Mouse (Mus musculus): ENCODE measurements at regions not wholly inside any gene's neighbourhood (a gene's known extent, or its start where the extent isn't known, plus 50 kb on each side); places are given as distances from the start of the nearest gene placed in this dataset.

- no peak for DNase-seq (ENCODE audit: low spot score in 2 of 2)
These were observed 211.6 kb downstream of the Enc1 start for GRCm38 (mm10) chr13:97452386-97453089.

- DNase-seq (ENCODE audit: low spot score in 2 of 2), result no peak
These were observed 210.4 kb downstream of the Enc1 start for GRCm38 (mm10) chr13:97451276-97451675.

GRCm38 (mm10) chr13:97448123-97448522 is 207.2 kb downstream of the Enc1 start:
- no peak for DNase-seq (ENCODE audit: low spot score in 2 of 2)

- no peak for DNase-seq (ENCODE audit: low spot score in 2 of 2)
These were observed 203.0 kb downstream of the Enc1 start for GRCm38 (mm10) chr13:97443731-97444428.

- DNase-seq (ENCODE audit: low spot score in 2 of 2), result no peak
These were observed 201.9 kb downstream of the Enc1 start for GRCm38 (mm10) chr13:97442806-97443205.

DNA sequence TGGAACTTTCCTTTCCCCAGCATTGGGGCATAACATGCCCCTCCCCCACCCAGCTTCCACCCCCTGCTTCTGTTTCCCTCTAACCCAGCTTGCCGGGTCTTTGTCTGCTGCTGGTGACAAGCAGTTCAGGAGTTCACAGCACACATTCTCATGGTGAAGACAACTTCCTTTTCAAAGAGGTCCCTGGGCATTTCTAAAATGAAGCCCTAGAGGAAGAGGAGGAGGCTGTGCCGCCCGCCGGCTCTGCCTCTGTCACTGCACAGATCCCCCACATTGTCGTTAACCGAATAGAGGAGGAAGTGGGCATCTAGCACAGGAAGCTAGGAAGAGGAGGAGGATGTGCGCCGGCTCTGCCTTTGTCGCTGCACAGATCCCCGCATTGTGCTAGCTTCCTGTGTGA is 201.4 kb downstream of the Enc1 start:
- DNase-seq (ENCODE audit: low spot score in 2 of 2), result no peak

DNA sequence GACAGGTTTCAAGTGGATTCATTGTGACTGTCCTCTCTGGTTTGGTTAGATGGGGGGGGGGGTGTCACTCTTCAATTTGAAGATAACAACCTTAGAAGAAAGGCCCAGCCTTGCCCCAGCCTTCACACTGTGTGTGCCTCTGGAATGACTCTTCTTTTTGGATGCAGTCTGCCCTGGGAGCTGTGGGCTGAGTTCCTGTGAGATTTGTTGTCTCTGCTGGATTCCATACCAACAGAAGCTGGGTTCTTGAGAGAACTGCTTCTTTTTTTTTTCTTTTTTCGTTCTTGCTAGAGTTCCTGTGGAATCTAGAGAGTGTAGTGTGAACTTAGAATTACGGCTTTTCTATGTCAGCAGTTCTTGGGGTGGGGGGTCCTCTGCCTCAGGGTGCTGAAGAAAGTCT is 200.9 kb downstream of the Enc1 start:
- DNase-seq (ENCODE audit: low spot score in 2 of 2), result no peak

DNA sequence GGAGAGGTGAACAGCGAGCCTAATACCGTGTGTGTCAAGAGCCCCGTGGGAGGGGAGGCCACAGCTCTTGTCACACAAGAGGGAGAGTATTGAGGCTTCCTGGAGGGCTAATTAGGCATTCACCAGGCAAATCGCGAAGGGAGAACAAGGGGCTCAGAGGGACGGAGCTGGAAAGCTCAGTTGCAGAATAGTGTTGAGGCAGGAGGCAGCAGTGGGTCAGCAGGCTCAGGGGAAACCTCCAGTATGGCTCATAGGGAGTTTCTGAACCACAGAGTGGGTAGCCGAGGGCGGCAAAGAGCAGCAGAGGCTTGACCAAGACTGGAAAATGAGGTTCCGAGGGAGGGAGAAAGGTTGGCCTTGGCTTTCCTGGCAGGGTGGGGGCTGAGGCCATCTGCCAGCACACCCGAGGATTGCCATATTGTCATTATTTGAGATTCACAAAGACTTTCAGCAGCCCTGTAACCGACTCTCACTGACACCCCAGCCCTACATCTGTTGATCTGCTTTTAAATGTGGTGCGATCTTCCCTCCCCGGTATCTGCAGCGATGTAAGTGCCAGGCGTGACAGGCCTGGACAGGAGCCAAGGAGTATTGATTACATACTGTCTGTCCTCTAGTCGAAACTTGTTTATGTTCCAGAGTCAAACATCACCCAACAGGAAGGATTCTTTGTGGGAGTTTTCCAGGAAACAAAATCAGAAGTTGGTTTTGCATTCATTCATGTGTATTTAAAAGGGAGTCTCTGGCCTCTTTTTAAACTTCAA is 198.5 kb downstream of the Enc1 start:
- DNase-seq (ENCODE audit: low spot score in 2 of 2), result peak in 1 of 2 experiments; percentile 42

DNA sequence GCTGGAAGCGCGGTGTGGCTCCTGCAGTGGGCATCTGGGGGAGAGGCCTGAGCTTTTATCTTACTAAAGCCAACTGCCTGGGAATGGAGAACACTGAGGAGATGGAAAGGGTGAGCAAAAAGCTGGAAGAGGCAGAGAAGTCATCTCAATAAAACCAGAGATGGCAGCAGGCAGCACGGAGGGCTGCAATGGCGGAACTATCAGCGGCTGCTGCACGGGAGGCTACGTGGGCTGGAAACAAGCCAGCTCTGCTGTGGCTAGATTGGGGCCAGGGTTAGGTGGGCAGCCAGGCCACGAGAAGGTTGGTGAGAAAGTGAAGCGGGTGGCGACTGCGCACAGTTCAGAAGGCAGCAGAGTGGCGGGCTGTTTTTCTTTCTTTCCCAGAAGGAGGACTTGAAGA is 197.8 kb downstream of the Enc1 start:
- peak; percentile 41 to 64 for DNase-seq (ENCODE audit: low spot score in 2 of 2)

- DNase-seq (ENCODE audit: low spot score in 2 of 2), result no peak
These were observed 197.4 kb downstream of the Enc1 start for GRCm38 (mm10) chr13:97438277-97438676.

- DNase-seq (ENCODE audit: low spot score in 2 of 2), result no peak
These were observed 195.9 kb downstream of the Enc1 start for GRCm38 (mm10) chr13:97436719-97437350.

DNA sequence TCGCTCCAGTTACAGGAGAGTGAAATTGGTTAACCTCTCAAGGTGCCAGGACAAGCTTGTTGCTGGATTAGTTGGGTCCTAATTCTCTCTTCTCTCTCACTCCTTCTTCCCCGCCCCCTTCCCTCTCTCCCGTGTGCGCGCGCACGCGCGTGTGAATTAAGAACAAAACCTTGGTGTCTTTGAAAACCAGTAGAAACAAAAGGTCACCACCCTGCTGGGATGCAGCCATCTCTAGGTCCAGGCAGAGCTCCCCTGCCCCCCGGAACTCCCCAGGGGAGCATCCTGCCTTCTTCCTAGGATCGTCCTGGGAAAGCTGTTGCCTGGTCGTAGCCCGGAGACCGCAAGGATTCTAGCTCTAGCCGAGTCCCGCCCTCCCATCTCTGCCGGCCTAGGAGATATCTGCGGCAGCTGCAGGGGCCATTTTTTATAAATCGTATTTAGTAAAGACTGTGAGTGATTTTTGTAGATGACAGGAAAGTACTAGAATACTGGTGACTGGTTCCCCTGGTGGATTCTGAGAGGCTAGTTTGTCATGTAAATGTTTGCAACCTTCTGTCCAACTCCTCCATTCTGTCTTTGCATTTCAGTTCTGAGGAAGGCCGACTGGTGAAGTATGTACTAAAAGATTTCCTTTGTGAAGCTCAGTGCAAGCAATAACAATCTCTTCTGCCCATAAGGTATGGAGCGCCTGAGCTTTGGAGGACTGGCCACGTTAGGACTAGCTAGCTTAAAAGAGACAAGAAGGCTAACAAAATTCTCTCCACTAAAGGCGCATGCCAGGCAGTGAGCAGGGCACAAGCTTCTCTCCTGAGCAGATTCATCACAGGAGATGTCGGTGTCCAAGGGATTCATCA is 195.2 kb downstream of the Enc1 start:
- DNase-seq (ENCODE audit: low spot score in 2 of 2), result peak in 1 of 2 experiments; percentile 60

- DNase-seq (ENCODE audit: low spot score in 2 of 2), result no peak
These were observed 194.3 kb downstream of the Enc1 start for GRCm38 (mm10) chr13:97434961-97435864.

DNA sequence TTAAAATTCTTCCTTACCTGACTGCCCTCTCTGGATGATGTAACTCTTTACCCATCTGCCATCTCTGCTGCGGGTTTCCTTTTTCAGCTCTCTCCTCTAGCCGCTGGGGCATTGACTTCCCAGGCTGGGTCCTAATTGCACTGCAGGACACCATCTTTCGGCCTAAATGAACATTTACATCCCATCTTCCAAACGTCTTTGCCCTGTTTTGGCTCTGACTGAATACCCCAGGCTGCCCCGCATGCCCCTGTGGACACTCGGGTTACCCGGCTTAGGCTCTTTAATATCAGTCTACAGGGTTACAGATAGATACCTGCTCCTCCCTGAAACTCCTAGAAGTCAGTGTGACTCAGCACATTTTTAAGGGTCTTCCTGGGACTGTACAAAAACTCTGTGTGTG is 193.3 kb downstream of the Enc1 start:
- DNase-seq (ENCODE audit: low spot score in 2 of 2), result no peak

- no peak for DNase-seq (ENCODE audit: low spot score in 2 of 2)
These were observed 191.7 kb downstream of the Enc1 start for GRCm38 (mm10) chr13:97432627-97433026.

- no peak for DNase-seq (ENCODE audit: low spot score in 2 of 2)
These were observed 190.0 kb downstream of the Enc1 start for GRCm38 (mm10) chr13:97430885-97431284.

DNA sequence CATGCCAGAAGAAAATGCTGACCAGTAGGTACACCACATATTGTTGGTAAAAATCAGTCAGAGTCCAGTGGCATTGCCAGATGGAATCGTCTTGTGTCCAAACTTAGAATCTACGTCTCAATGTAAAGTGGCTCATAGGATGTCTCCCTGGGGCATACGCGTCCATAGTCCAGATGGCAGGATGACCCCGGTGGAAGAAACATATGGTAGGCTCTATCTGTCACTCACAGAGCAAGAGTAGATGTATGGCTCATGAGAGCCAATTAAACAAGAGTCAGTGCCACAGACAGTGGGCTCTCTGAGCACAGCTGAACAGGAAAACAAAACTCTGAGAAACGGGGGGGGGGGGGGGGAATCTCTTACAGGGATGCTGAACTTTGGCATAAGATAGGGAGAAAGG is 187.3 kb downstream of the Enc1 start:
- no peak for DNase-seq (ENCODE audit: low spot score in 2 of 2)

- DNase-seq (ENCODE audit: low spot score in 2 of 2), result no peak
These were observed 186.6 kb downstream of the Enc1 start for GRCm38 (mm10) chr13:97427537-97427936.

- no peak for DNase-seq (ENCODE audit: low spot score in 2 of 2)
These were observed 184.8 kb downstream of the Enc1 start for GRCm38 (mm10) chr13:97425731-97426130.

DNA sequence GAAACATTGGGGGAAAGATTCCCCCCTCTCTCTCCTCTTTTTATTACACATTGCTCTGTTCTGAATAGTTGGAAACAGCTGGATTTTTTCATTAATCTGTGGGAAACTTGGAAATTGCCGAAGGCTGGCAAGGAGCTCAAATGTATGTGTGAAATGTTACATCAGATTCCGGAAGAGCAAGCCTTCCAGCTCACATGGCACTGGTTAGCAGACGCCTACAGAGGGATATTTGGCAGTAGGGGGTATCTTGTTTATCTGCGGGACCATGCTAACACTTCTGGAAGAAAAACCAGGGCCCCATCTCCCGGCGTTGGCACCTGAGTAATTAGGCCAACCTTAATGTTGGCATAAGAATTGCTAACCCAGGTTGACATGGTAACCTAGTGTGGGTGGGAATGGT is 183.0 kb downstream of the Enc1 start:
- DNase-seq (ENCODE audit: low spot score in 2 of 2), result no peak

All from spleen, postnatal 10 days (tissue).